Mouse (Mus musculus) 416B (cell line): Measurements from ENCODE around the gene Efna5.

Source experiments
- DNase-seq: peaks from one replicate; pipeline ENCODE4 v3.0.0; 2011; ENCODE audit warnings: low read depth

The Efna5 gene

GRCm38 (mm10) chr17:62700791-62701602, 180.1 kb downstream of the Efna5 start:
- no peak for DNase-seq

- DNase-seq, result no peak
These were observed 186.1 kb downstream of the Efna5 start for GRCm38 (mm10) chr17:62694958-62695437.

- no peak for DNase-seq
These were observed 188.9 kb downstream of the Efna5 start for GRCm38 (mm10) chr17:62692242-62692641.

GRCm38 (mm10) chr17:62691201-62691715, 189.9 kb downstream of the Efna5 start:
- DNase-seq, result no peak

GRCm38 (mm10) chr17:62690256-62690655, 190.9 kb downstream of the Efna5 start:
- DNase-seq, result no peak

GRCm38 (mm10) chr17:62689646-62690045, 191.5 kb downstream of the Efna5 start:
- DNase-seq, result no peak

- DNase-seq, result peak; percentile 33
These were observed 193.7 kb downstream of the Efna5 start for GRCm38 (mm10) chr17:62687369-62687768.

GRCm38 (mm10) chr17:62685181-62685580, 195.9 kb downstream of the Efna5 start:
- no peak for DNase-seq

GRCm38 (mm10) chr17:62683142-62683541, 198.0 kb downstream of the Efna5 start:
- no peak for DNase-seq

- no peak for DNase-seq
These were observed 199.4 kb downstream of the Efna5 start for GRCm38 (mm10) chr17:62681726-62682125.

GRCm38 (mm10) chr17:62680737-62681136, 200.4 kb downstream of the Efna5 start:
- no peak for DNase-seq

- DNase-seq, result no peak
These were observed 204.3 kb downstream of the Efna5 start for GRCm38 (mm10) chr17:62676832-62677231.

GRCm38 (mm10) chr17:62676409-62676808, 204.7 kb downstream of the Efna5 start:
- no peak for DNase-seq

- DNase-seq, result no peak
These were observed 205.3 kb downstream of the Efna5 start for GRCm38 (mm10) chr17:62675811-62676255.

GRCm38 (mm10) chr17:62672068-62672467, 209.0 kb downstream of the Efna5 start:
- DNase-seq, result no peak

- DNase-seq, result no peak
These were observed 214.4 kb downstream of the Efna5 start for GRCm38 (mm10) chr17:62666761-62667160.

- DNase-seq, result no peak
These were observed 215.3 kb downstream of the Efna5 start for GRCm38 (mm10) chr17:62665823-62666222.

GRCm38 (mm10) chr17:62664709-62665108, 216.4 kb downstream of the Efna5 start:
- no peak for DNase-seq

GRCm38 (mm10) chr17:62661801-62662200, 219.3 kb downstream of the Efna5 start:
- no peak for DNase-seq

GRCm38 (mm10) chr17:62659501-62660175, 221.5 kb downstream of the Efna5 start:
- DNase-seq, result no peak

GRCm38 (mm10) chr17:62657832-62658630, 223.1 kb downstream of the Efna5 start:
- DNase-seq, result no peak

- no peak for DNase-seq
These were observed 224.1 kb downstream of the Efna5 start for GRCm38 (mm10) chr17:62657051-62657450.
